Mouse (Mus musculus): ENCODE results near the gene Cyp27b1. TPM values are rescaled to one million over a fixed set of nuclear protein-coding genes. Genes with fewer than 3 reads are reported as not detected.

The Cyp27b1 gene
- polyA plus RNA-seq, 1 experiment from 2014 or later: 0.08 TPM

- H3K4me3 ChIP-seq (ENCODE audit: low read depth, low read length): peak overlapping the region; percentile 88
- H3K4me1 ChIP-seq (ENCODE audit: control insufficient read depth, insufficient read depth, low read length): peaks cover 43% of the 10 kb centered on the region
- ATAC-seq: peak; percentile 76
- peak overlapping the region; percentile 95 for H3K27ac ChIP-seq (ENCODE audit: low read length)
- WGBS: 0% methylated on average over 24 of the region's 49 CpGs
- no peaks in the 10 kb centered on the region for H3K9me3 ChIP-seq (replicated peaks; ENCODE audit: control insufficient read depth, low read length, poor library complexity, severe bottlenecking)
- H3K27me3 ChIP-seq (ENCODE audit: control insufficient read depth, insufficient read depth, low read depth, low read length): 0 out of 2 replicates have a peak, but pooled peaks cover 3% of the 10 kb centered on the region
- H3K4me2 ChIP-seq (ENCODE audit: low read length): peak overlapping the region; percentile 99
- H3K36me3 ChIP-seq (ENCODE audit: control insufficient read depth, insufficient read depth, low read length): peaks cover 6% of the 10 kb centered on the region
- H3K9ac ChIP-seq (ENCODE audit: low read depth, low read length): peak overlapping the region; percentile 99
Measured at GRCm38 (mm10) chr10:127078677-127079575, 30.9 kb downstream of the Cyp27b1 start.

GRCm38 (mm10) chr10:127079665-127080391, 31.8 kb downstream of the Cyp27b1 start:
- Histone ChIP-seq H3K9me3 (replicated peaks; ENCODE audit: control insufficient read depth, low read length, poor library complexity, severe bottlenecking) (no peaks in the 10 kb centered on the region), H3K4me1 (ENCODE audit: control insufficient read depth, insufficient read depth, low read length) (peaks cover 43% of the 10 kb centered on the region), H3K4me2 (ENCODE audit: low read length) (peak overlapping the region; percentile 99), H3K36me3 (ENCODE audit: control insufficient read depth, insufficient read depth, low read length) (peaks cover 14% of the 10 kb centered on the region), H3K9ac (ENCODE audit: low read depth, low read length) (peak overlapping the region; percentile 99), H3K27ac (ENCODE audit: low read length) (peak overlapping the region; percentile 95), H3K4me3 (ENCODE audit: low read depth, low read length) (peak overlapping the region; percentile 88), H3K27me3 (ENCODE audit: control insufficient read depth, insufficient read depth, low read depth, low read length) (0 out of 2 replicates have a peak, but pooled peaks cover 3% of the 10 kb centered on the region)
- ATAC-seq: no peak
- WGBS: 1% methylated on average over 60 of the region's 70 CpGs

DNA sequence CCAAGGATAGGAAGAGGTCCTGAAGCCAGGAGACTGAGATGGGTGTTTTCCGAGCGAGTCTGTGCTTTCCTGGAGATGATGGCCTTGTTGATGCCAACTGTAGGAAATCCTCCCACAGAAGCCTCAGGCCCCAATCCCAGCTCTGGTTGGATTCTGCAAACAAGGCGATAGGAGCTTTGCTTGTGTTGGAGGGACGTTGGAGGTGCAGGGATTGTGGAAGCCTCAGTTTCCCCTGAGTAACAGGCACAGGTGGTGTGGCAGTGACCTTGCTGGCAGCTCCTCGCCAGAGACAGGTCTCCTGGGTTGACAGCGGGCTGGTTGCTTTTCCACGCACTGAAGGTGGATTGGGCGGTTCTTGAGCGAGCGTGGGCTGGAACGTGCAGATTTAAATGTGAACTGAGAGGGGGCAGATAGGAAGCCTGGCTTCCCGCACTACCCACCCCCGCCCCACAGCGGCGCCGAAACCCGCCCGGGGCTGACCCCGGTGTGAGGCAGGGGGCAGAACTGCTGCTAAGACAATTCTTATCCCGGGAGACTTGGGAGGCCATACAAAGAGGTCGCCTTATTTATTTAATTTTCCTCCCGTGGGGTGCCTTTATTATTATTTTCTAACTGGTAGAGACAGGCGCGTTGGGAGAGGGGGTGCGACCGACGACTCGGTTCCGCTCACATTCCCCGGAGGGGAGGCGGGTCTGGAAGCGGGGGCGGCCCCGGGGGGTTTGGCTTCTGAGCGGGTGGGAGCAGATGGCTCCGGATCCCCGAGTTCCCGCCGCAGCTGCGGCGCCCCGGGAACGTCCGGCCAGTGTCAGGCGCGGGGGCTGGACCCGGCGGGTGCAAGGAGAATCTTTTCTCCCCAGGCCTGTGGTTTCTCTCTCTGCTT, 33.1 kb downstream of the Cyp27b1 start:
- Histone ChIP-seq H3K4me2 (ENCODE audit: low read length) (peak overlapping the region; percentile 99), H3K27ac (ENCODE audit: low read length) (peak overlapping the region; percentile 55), H3K4me3 (ENCODE audit: low read depth, low read length) (peak overlapping the region; percentile 88), H3K27me3 (ENCODE audit: control insufficient read depth, insufficient read depth, low read depth, low read length) (0 out of 2 replicates have a peak, but pooled peaks cover 3% of the 10 kb centered on the region), H3K9me3 (replicated peaks; ENCODE audit: control insufficient read depth, low read length, poor library complexity, severe bottlenecking) (no peaks in the 10 kb centered on the region), H3K36me3 (ENCODE audit: control insufficient read depth, insufficient read depth, low read length) (peaks cover 17% of the 10 kb centered on the region), H3K4me1 (ENCODE audit: control insufficient read depth, insufficient read depth, low read length) (peaks cover 40% of the 10 kb centered on the region), H3K9ac (ENCODE audit: low read depth, low read length) (peak overlapping the region; percentile 99)
- WGBS: 2% methylated on average over 47 of the region's 48 CpGs
- no peak for ATAC-seq

DNA sequence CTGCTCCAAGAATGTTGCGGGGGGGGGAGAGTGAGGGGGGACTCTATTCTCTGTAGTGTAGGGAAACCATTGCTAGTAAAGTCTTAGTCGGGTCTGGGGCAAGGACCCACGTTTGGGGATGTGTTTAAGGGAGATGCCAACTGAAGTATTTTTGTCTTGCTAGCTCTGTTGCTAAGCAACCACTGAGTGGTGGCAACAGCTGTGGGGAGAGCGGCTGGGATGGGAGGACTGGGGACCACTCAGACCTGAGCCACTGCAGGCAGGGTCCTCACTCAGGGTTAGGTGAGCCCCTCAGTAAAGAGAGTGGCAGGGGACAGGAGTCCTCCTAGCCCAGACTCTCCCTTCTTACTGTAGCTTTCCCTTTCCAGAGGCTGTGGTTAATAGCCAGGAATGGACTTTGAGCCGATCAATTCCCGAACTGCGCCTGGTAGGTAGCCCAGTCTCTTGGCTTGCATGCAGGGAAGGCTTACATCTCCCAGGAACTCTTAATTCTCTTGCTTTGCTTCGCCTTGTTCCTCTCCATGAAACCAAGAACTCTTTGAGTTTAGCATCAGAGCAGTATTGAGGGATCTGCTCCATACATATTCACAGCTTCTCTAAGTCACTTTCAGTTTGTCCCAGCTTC, 34.1 kb downstream of the Cyp27b1 start:
- Histone ChIP-seq H3K4me1 (ENCODE audit: control insufficient read depth, insufficient read depth, low read length) (peaks cover 34% of the 10 kb centered on the region), H3K36me3 (ENCODE audit: control insufficient read depth, insufficient read depth, low read length) (peaks cover 22% of the 10 kb centered on the region), H3K4me2 (ENCODE audit: low read length) (peak overlapping the region; percentile 99), H3K9ac (ENCODE audit: low read depth, low read length) (peak overlapping the region; percentile 99), H3K4me3 (ENCODE audit: low read depth, low read length) (peak overlapping the region; percentile 88), H3K9me3 (replicated peaks; ENCODE audit: control insufficient read depth, low read length, poor library complexity, severe bottlenecking) (no peaks in the 10 kb centered on the region), H3K27me3 (ENCODE audit: control insufficient read depth, insufficient read depth, low read depth, low read length) (peaks cover 4% of the 10 kb centered on the region; the same call in 1 of the 2 replicates), H3K27ac (ENCODE audit: low read length) (no peak overlapping the region; the same call in 1 of the 2 replicates)
- ATAC-seq: no peak
- 27% methylated on average over 8 of the region's 8 CpGs for WGBS

GRCm38 (mm10) chr10:127083292-127083914, 35.4 kb downstream of the Cyp27b1 start:
- Histone ChIP-seq H3K27ac (ENCODE audit: low read length) (no peak overlapping the region), H3K4me1 (ENCODE audit: control insufficient read depth, insufficient read depth, low read length) (peaks cover 31% of the 10 kb centered on the region), H3K27me3 (ENCODE audit: control insufficient read depth, insufficient read depth, low read depth, low read length) (peaks cover 10% of the 10 kb centered on the region), H3K9ac (ENCODE audit: low read depth, low read length) (0 out of 2 replicates have a peak overlapping the region, but pooled peaks have one; percentile 26), H3K9me3 (replicated peaks; ENCODE audit: control insufficient read depth, low read length, poor library complexity, severe bottlenecking) (no peaks in the 10 kb centered on the region), H3K4me3 (ENCODE audit: low read depth, low read length) (no peak overlapping the region), H3K36me3 (ENCODE audit: control insufficient read depth, insufficient read depth, low read length) (peaks cover 32% of the 10 kb centered on the region), H3K4me2 (ENCODE audit: low read length) (no peak overlapping the region)
- no peak for ATAC-seq
- WGBS: 27% methylated on average over 8 of the region's 8 CpGs

DNA sequence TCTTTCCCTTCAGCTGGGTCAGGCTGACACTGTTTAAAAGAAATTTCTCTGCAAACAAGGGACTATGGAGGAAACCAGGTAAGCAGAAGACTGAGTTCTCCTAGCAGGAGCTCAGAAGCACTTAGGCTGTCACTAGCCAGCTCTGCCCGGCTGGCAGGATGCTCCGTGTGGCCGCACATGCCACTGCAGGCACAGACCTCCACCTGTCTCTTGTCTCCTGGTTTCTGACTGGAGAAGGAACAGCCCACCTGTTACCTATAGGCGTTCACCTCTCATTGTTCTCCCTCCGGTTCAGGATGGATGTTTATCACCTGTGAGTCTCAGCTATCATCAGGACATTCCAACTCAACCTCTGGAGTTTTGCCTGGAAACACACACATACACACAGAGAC, 35.9 kb downstream of the Cyp27b1 start:
- H3K27ac ChIP-seq (ENCODE audit: low read length): no peak overlapping the region
- H3K27me3 ChIP-seq (ENCODE audit: control insufficient read depth, insufficient read depth, low read depth, low read length): peaks cover 12% of the 10 kb centered on the region
- no peak overlapping the region for H3K4me2 ChIP-seq (ENCODE audit: low read length)
- H3K9ac ChIP-seq (ENCODE audit: low read depth, low read length): no peak overlapping the region
- 60% methylated on average over 5 of the region's 5 CpGs for WGBS
- H3K4me1 ChIP-seq (ENCODE audit: control insufficient read depth, insufficient read depth, low read length): peaks cover 30% of the 10 kb centered on the region
- no peak overlapping the region for H3K4me3 ChIP-seq (ENCODE audit: low read depth, low read length)
- ATAC-seq: no peak
- peaks cover 33% of the 10 kb centered on the region for H3K36me3 ChIP-seq (ENCODE audit: control insufficient read depth, insufficient read depth, low read length)
- no peaks in the 10 kb centered on the region for H3K9me3 ChIP-seq (replicated peaks; ENCODE audit: control insufficient read depth, low read length, poor library complexity, severe bottlenecking)

DNA sequence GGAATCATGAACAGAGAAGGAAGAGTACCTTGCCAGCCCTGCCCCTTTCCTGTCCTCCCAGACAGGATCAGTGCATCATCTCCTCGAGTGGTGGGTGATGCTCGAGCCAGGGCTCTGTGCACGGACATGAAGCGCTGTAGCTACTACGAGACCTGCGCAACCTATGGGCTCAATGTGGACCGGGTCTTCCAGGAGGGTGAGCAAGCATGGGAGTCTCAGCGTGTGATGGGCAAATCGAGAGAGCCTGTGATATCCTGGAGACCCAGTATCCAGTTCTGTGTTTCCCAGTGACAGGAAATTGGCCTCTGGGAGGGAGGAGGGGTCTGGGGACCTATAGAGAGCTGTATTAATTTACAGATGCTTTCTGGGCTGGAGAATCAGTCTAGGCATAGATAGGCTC, 37.0 kb downstream of the Cyp27b1 start:
- peaks cover 39% of the 10 kb centered on the region for H3K36me3 ChIP-seq (ENCODE audit: control insufficient read depth, insufficient read depth, low read length)
- no peak for ATAC-seq
- 85% methylated on average over 9 of the region's 9 CpGs for WGBS
- no peak overlapping the region for H3K4me3 ChIP-seq (ENCODE audit: low read depth, low read length)
- H3K27ac ChIP-seq (ENCODE audit: low read length): no peak overlapping the region
- H3K9ac ChIP-seq (ENCODE audit: low read depth, low read length): no peak overlapping the region
- peaks cover 22% of the 10 kb centered on the region for H3K27me3 ChIP-seq (ENCODE audit: control insufficient read depth, insufficient read depth, low read depth, low read length)
- H3K9me3 ChIP-seq (replicated peaks; ENCODE audit: control insufficient read depth, low read length, poor library complexity, severe bottlenecking): no peaks in the 10 kb centered on the region
- H3K4me2 ChIP-seq (ENCODE audit: low read length): no peak overlapping the region
- H3K4me1 ChIP-seq (ENCODE audit: control insufficient read depth, insufficient read depth, low read length): peaks cover 28% of the 10 kb centered on the region

DNA sequence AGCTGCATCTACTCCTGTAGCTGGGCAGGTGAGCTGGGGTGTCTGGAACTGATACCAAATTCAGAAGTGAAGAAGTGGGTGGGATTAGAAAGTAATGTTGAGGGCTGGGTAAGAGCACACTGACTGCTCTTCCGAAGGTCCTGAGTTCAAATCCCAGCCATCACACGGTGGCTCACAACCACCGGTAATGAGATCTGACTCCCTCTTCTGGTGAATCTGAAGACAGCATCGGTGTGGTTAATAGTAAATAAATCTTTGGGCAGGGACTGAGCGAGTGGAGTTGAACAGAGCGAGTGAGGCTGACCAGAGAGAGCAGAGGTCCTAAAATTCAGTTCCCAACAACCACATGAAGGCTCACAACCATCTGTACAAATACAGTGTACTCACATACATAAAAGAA, 37.6 kb downstream of the Cyp27b1 start:
- Histone ChIP-seq H3K4me2 (ENCODE audit: low read length) (no peak overlapping the region), H3K9me3 (replicated peaks; ENCODE audit: control insufficient read depth, low read length, poor library complexity, severe bottlenecking) (no peaks in the 10 kb centered on the region), H3K27me3 (ENCODE audit: control insufficient read depth, insufficient read depth, low read depth, low read length) (peaks cover 25% of the 10 kb centered on the region), H3K36me3 (ENCODE audit: control insufficient read depth, insufficient read depth, low read length) (peaks cover 39% of the 10 kb centered on the region), H3K9ac (ENCODE audit: low read depth, low read length) (no peak overlapping the region), H3K27ac (ENCODE audit: low read length) (no peak overlapping the region), H3K4me3 (ENCODE audit: low read depth, low read length) (no peak overlapping the region), H3K4me1 (ENCODE audit: control insufficient read depth, insufficient read depth, low read length) (peaks cover 22% of the 10 kb centered on the region)
- ATAC-seq: no peak
- 79% methylated on average over 6 of the region's 6 CpGs for WGBS
